Mouse (Mus musculus) intestine, embryonic 15.5 days (tissue): ENCODE measurements around the gene Ak2. TPM values are rescaled to one million over a fixed set of nuclear protein-coding genes. Genes with fewer than 3 reads are reported as not detected.

ENCODE experiments used
- ATAC-seq: fragments of 200-750 bp; cut with Nextera tagmentation; 2 replicates; pipeline ENCODE4 v1.8.0; 2017; ENCODE audit warnings: moderate TSS enrichment, moderate library complexity
- H3K27ac ChIP-seq: fragments of 300-500 bp; sonication (generic); 2 replicates; pipeline ENCODE4 v1.5.1; 2015; ENCODE audit warnings: mild to moderate bottlenecking, inconsistent platforms
- H3K27me3 ChIP-seq: fragments of 300-500 bp; sonication (generic); replicated peaks from 2 replicates; pipeline ENCODE4 v1.6.1; 2015; ENCODE audit warnings: inconsistent platforms
- H3K36me3 ChIP-seq: fragments of 300-500 bp; sonication (generic); 2 replicates; pipeline ENCODE4 v1.6.1; 2015; ENCODE audit warnings: inconsistent platforms
- H3K4me1 ChIP-seq: fragments of 300-500 bp; sonication (generic); replicated peaks from 2 replicates; pipeline ENCODE4 v1.6.1; 2015; ENCODE audit warnings: inconsistent platforms
- H3K4me2 ChIP-seq: fragments of 300-500 bp; sonication (generic); replicated peaks from 2 replicates; pipeline ENCODE4 v1.6.1; 2015; ENCODE audit warnings: mild to moderate bottlenecking, inconsistent platforms
- H3K4me3 ChIP-seq: fragments of 300-500 bp; sonication (generic); replicated peaks from 2 replicates; pipeline ENCODE4 v1.5.1; 2015; ENCODE audit warnings: inconsistent platforms
- H3K9ac ChIP-seq: fragments of 300-500 bp; sonication (generic); 2 replicates; pipeline ENCODE4 v1.6.1; 2015; ENCODE audit warnings: inconsistent platforms
- H3K9me3 ChIP-seq: fragments of 300-500 bp; sonication (generic); 2 replicates; pipeline ENCODE4 v1.6.1; 2016; ENCODE audit warnings: inconsistent platforms
- WGBS: fragments of 180-500 bp; shearing (Covaris S2); methylation state at CpG from one replicate; pipeline ENCODE4 v1.1.7; 2015; 5-methylcytosine and 5-hydroxymethylcytosine counted together
- polyA plus RNA-seq: library from polyadenylated mRNA; unstranded; fragments of >200 nt; fragmentation: Nextera tagmentation; extraction: Ambion mirVana; gene quantifications from 2 replicates; pipeline ENCODE4 v1.2.1, GENCODE M21; 2015

Gene Ak2
- polyA plus RNA-seq, 1 experiment from 2014 or later: 297 TPM

- H3K36me3 ChIP-seq: no peaks in the 10 kb centered on the region
- WGBS: 10% methylated on average over 16 of the region's 16 CpGs
- H3K9ac ChIP-seq: peak overlapping the region; percentile 72
- H3K27me3 ChIP-seq: 0 out of 2 replicates have a peak, but pooled peaks cover 2% of the 10 kb centered on the region
- H3K9me3 ChIP-seq: no peaks in the 10 kb centered on the region
- H3K4me1 ChIP-seq: peaks cover 23% of the 10 kb centered on the region
- peak overlapping the region; percentile 69 for H3K4me3 ChIP-seq
- H3K4me2 ChIP-seq: peak overlapping the region; percentile 92
- no peak overlapping the region for H3K27ac ChIP-seq
- no peak for ATAC-seq
These were observed 30.3 kb upstream of the Ak2 start for GRCm38 (mm10) chr4:128961301-128962028.

- Histone ChIP-seq H3K4me1 (peaks cover 26% of the 10 kb centered on the region), H3K9me3 (no peaks in the 10 kb centered on the region), H3K4me3 (peak within 1 kb of the TSS; percentile 69), H3K9ac (peak within 1 kb of the TSS; percentile 72), H3K4me2 (peak within 1 kb of the TSS; percentile 92), H3K27me3 (0 out of 2 replicates have a peak, but pooled peaks cover 2% of the 10 kb centered on the region), H3K36me3 (no peaks in the 10 kb centered on the region), H3K27ac (peak within 1 kb of the TSS; percentile 48; the same call in 1 of the 2 replicates)
- ATAC-seq: peak; percentile 97
- under 1% methylated on average over 61 of the region's 72 CpGs for WGBS
These were observed 29.5 kb upstream of the Ak2 start, which contains the start of gene Azin2 for GRCm38 (mm10) chr4:128962029-128962925. TSS of gene Azin2 (minus strand) at chr4:128962442.

- Histone ChIP-seq H3K27ac (0 out of 2 replicates have a peak overlapping the region, but pooled peaks have one; percentile 15), H3K9ac (no peak overlapping the region)
- 0 out of 2 replicates have a peak, but pooled peaks have one; percentile 11 for ATAC-seq
These were observed 28.9 kb upstream of the Ak2 start for GRCm38 (mm10) chr4:128962926-128963290.

DNA sequence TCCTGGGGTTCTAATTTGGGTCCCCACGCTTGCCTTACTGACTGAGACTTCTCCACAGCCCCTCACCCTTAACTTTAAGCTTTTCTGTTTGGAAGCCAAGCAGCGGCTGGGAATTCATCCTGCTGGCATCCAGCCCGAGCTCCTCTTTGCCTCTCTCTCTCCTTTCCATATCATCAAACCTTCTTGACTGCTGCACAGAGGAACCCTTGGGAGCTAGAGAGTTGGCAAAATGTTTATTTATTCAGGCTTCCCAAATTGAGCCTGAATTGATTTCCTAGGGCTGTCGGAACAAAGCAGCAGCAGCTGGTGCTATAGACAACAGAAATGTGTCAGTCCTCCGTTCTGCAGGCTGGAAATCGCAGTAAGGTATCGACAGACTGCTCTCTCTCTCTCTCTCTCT lies 25.0 kb upstream of the Ak2 start:
- Histone ChIP-seq H3K27ac (no peak overlapping the region), H3K4me1 (peaks cover 11% of the 10 kb centered on the region), H3K36me3 (no peaks in the 10 kb centered on the region), H3K9ac (no peak overlapping the region), H3K9me3 (no peaks in the 10 kb centered on the region), H3K27me3 (no peaks in the 10 kb centered on the region), H3K4me3 (no peak overlapping the region), H3K4me2 (no peak overlapping the region)
- 31% methylated on average over 7 of the region's 7 CpGs for WGBS
- ATAC-seq: no peak

More at GRCm38 (mm10) chr4:128962926-128963290, 28.9 kb upstream of the Ak2 start:
- H3K4me1 ChIP-seq: peaks cover 22% of the 10 kb centered on the region
- peak overlapping the region; percentile 92 for H3K4me2 ChIP-seq
- WGBS: 5% methylated on average over 9 of the region's 9 CpGs
- H3K4me3 ChIP-seq: peak overlapping the region; percentile 69; the same call in 1 of the 2 replicates
- no peaks in the 10 kb centered on the region for H3K9me3 ChIP-seq
- H3K27me3 ChIP-seq: 0 out of 2 replicates have a peak, but pooled peaks cover 2% of the 10 kb centered on the region
- H3K36me3 ChIP-seq: no peaks in the 10 kb centered on the region

DNA sequence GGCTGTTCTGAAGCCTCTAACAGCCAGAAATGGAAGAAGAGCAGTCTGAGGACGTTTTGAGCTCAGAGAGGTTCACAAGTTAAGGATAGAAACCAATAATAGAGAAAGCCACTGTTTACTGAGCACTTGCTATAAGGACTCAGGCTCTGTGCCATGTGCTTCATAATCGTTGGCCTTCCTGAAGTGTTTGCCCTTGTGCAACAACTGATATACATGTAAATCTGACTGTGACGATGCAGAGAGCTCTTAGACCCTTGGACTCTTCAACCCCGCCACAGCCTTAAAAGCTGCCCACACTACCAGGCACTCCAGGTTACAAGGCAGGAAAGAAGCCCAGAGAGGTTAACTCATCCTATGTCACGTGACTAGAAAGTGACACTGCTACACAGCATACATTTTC lies 22.7 kb upstream of the Ak2 start:
- Histone ChIP-seq H3K27ac (no peak overlapping the region), H3K4me1 (peaks cover 6% of the 10 kb centered on the region), H3K4me2 (no peak overlapping the region), H3K27me3 (no peaks in the 10 kb centered on the region), H3K9me3 (no peaks in the 10 kb centered on the region), H3K9ac (no peak overlapping the region), H3K36me3 (no peaks in the 10 kb centered on the region), H3K4me3 (no peak overlapping the region)
- 60% methylated on average over 5 of the region's 5 CpGs for WGBS
- ATAC-seq: peak; percentile 83

- no peak for ATAC-seq
These were observed 21.9 kb upstream of the Ak2 start for GRCm38 (mm10) chr4:128969607-128970416.

GRCm38 (mm10) chr4:128970417-128970807 lies 21.3 kb upstream of the Ak2 start:
- Histone ChIP-seq H3K4me3 (no peak overlapping the region), H3K36me3 (no peaks in the 10 kb centered on the region), H3K4me1 (peaks cover 6% of the 10 kb centered on the region), H3K9me3 (no peaks in the 10 kb centered on the region), H3K9ac (no peak overlapping the region), H3K27me3 (no peaks in the 10 kb centered on the region), H3K27ac (no peak overlapping the region), H3K4me2 (no peak overlapping the region)
- 72% methylated on average over 7 of the region's 8 CpGs for whole genome bisulfite sequencing
- no peak for ATAC-seq

More at GRCm38 (mm10) chr4:128969607-128970416, 21.9 kb upstream of the Ak2 start:
- Histone ChIP-seq H3K36me3 (no peaks in the 10 kb centered on the region), H3K27me3 (no peaks in the 10 kb centered on the region), H3K9me3 (no peaks in the 10 kb centered on the region), H3K9ac (no peak overlapping the region), H3K27ac (no peak overlapping the region), H3K4me3 (no peak overlapping the region), H3K4me1 (peaks cover 6% of the 10 kb centered on the region), H3K4me2 (no peak overlapping the region)
- 65% methylated on average over 18 of the region's 18 CpGs for WGBS

GRCm38 (mm10) chr4:128971065-128971694 lies 20.6 kb upstream of the Ak2 start:
- 43% methylated on average over 14 of the region's 14 CpGs for WGBS

DNA sequence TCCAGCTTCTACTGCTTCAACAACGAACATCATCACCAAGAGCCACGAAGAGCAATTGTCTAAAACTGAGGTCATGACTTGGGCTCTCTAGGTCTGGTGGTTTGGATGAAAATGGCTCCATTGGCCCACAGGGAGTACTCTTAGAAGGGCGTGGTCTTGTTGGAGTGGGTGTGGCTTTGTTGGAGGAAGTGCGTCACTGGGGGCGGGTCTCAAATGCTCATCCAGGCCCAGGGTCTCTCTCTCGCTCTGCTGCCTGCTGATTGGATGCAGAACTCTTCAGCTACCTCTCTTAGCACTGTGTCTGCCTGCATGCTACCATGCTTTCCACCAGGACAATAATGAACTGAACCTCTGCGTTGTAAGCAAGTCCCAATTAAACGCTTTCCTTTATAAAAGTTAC lies 17.1 kb upstream of the Ak2 start:
- ATAC-seq: no peak
- no peak overlapping the region for H3K4me2 ChIP-seq
- 79% methylated on average over 8 of the region's 8 CpGs for WGBS
- H3K27ac ChIP-seq: no peak overlapping the region
- no peak overlapping the region for H3K9ac ChIP-seq
- H3K4me3 ChIP-seq: no peak overlapping the region
- no peaks in the 10 kb centered on the region for H3K36me3 ChIP-seq
- H3K27me3 ChIP-seq: no peaks in the 10 kb centered on the region
- H3K9me3 ChIP-seq: no peaks in the 10 kb centered on the region
- no peaks in the 10 kb centered on the region for H3K4me1 ChIP-seq

More at GRCm38 (mm10) chr4:128971065-128971694, 20.6 kb upstream of the Ak2 start:
- Histone ChIP-seq H3K9me3 (no peaks in the 10 kb centered on the region), H3K4me2 (no peak overlapping the region), H3K27me3 (no peaks in the 10 kb centered on the region), H3K36me3 (no peaks in the 10 kb centered on the region), H3K4me1 (peaks cover 6% of the 10 kb centered on the region), H3K9ac (no peak overlapping the region), H3K4me3 (no peak overlapping the region), H3K27ac (no peak overlapping the region)
- peak; percentile 52; the same call in 1 of the 2 replicates for ATAC-seq

DNA sequence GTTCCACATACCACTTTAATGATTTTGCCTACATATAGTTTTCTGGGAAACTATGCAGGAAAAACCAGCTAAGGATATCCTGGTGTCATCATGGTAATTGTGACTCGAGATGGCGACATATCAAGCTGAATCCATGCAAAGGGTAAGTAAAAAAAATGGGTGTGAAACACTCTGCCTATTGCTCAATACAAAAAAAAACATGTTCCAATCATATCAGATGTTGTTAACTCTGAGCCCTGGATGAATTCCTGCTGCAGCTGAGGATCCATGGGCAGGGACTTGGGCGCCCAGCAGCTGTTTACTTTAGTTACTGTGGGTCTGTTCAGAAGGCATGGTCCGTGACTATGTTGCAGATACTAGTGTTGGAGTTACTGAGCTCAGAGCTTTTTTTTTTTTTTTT lies 15.2 kb upstream of the Ak2 start:
- 63% methylated on average over 4 of the region's 4 CpGs for WGBS

GRCm38 (mm10) chr4:128977217-128977616 lies 14.5 kb upstream of the Ak2 start:
- no peaks in the 10 kb centered on the region for H3K27me3 ChIP-seq
- 78% methylated on average over 3 of the region's 3 CpGs for WGBS
- no peak for ATAC-seq

More for the DNA sequence above, 15.2 kb upstream of the Ak2 start:
- Histone ChIP-seq H3K27ac (no peak overlapping the region), H3K4me3 (no peak overlapping the region), H3K4me1 (no peaks in the 10 kb centered on the region; the same call in 1 of the 2 replicates), H3K36me3 (no peaks in the 10 kb centered on the region), H3K4me2 (no peak overlapping the region), H3K27me3 (no peaks in the 10 kb centered on the region), H3K9ac (no peak overlapping the region), H3K9me3 (no peaks in the 10 kb centered on the region)
- no peak for ATAC-seq

More at GRCm38 (mm10) chr4:128977217-128977616, 14.5 kb upstream of the Ak2 start:
- Histone ChIP-seq H3K36me3 (no peaks in the 10 kb centered on the region), H3K4me1 (no peaks in the 10 kb centered on the region; the same call in 1 of the 2 replicates), H3K9me3 (no peaks in the 10 kb centered on the region), H3K9ac (no peak overlapping the region), H3K4me2 (no peak overlapping the region), H3K27ac (no peak overlapping the region), H3K4me3 (no peak overlapping the region)
